Mouse (Mus musculus) hindbrain, postnatal 0 days (tissue): Measurements from ENCODE around the gene Rrp15. TPM values are rescaled to one million over a fixed set of nuclear protein-coding genes. Genes with fewer than 3 reads are reported as not detected.
A peak's percentile ranks its signal among the peaks of the same experiment; 100 is the strongest.

Experiments
- ATAC-seq: fragments of 200-750 bp; cut with Nextera tagmentation; 2 replicates; pipeline ENCODE4 v1.8.0; 2017; ENCODE audit warnings: mild to moderate bottlenecking, moderate TSS enrichment, moderate library complexity
- DNase-seq: peaks from one replicate; pipeline ENCODE4 v3.0.0-alpha.2; 2015; ENCODE audit warnings: low spot score
- H3K27ac ChIP-seq: fragments of 300-500 bp; sonication (generic); 2 replicates; pipeline ENCODE4 v1.5.1; 2014; ENCODE audit warnings: mild to moderate bottlenecking
- H3K27me3 ChIP-seq: fragments of 300-500 bp; sonication (generic); 2 replicates; pipeline ENCODE4 v1.6.1; 2014; ENCODE audit warnings: low read length, mixed read lengths; ENCODE audit not compliant: insufficient read depth
- H3K36me3 ChIP-seq: fragments of 300-500 bp; sonication (generic); 2 replicates; pipeline ENCODE4 v1.6.1; 2014; ENCODE audit warnings: low read length, mixed read lengths; ENCODE audit not compliant: insufficient read depth
- H3K4me1 ChIP-seq: fragments of 300-500 bp; sonication (generic); 2 replicates; pipeline ENCODE4 v1.6.1; 2014; ENCODE audit warnings: antibody characterized with exemption, low read length, mixed read lengths; ENCODE audit not compliant: insufficient read depth
- H3K4me2 ChIP-seq: fragments of 300-500 bp; sonication (generic); 2 replicates; pipeline ENCODE4 v1.6.1; 2014; ENCODE audit warnings: low read depth, mild to moderate bottlenecking, low read length, moderate library complexity, mixed read lengths
- H3K4me3 ChIP-seq: fragments of 300-500 bp; sonication (generic); 2 replicates; pipeline ENCODE4 v1.5.1; 2014; ENCODE audit warnings: low read length
- H3K9ac ChIP-seq: fragments of 300-500 bp; sonication (generic); replicated peaks from 2 replicates; pipeline ENCODE4 v1.6.1; 2014; ENCODE audit warnings: mild to moderate bottlenecking, low read length, moderate library complexity, mixed read lengths
- H3K9me3 ChIP-seq: fragments of 300-500 bp; sonication (generic); 2 replicates; pipeline ENCODE4 v1.6.1; 2016; ENCODE audit warnings: low read length, mixed read lengths
- CTCF ChIP-seq: IDR thresholded peaks from 2 replicates; pipeline ENCODE4 v1.5.1; 2016; ENCODE audit warnings: antibody characterized with exemption, control low read depth, low read depth
- WGBS: fragments of 180-500 bp; shearing (Covaris S2); extraction: QIAGEN DNeasy Blood & Tissue Kit; methylation state at CpG from one replicate; pipeline ENCODE4 v1.1.7; 2014; 5-methylcytosine and 5-hydroxymethylcytosine counted together
- polyA plus RNA-seq: library from polyadenylated mRNA; unstranded; fragments of >200 nt; fragmentation: Nextera tagmentation; extraction: Ambion mirVana; gene quantifications from 2 replicates; pipeline ENCODE4 v1.2.1, GENCODE M21; 2015
- total RNA-seq: library from RNA; depleted of rRNA; stranded (reverse); fragments of >200 nt; gene quantifications from 2 replicates; pipeline ENCODE4 v1.2.3, GENCODE M21; 2014; rRNA removed

Gene Rrp15
- total RNA-seq (5.4 and 10.4 TPM in 2 replicates), polyA plus RNA-seq (22.8 and 27.4 TPM in 2 replicates)

DNA sequence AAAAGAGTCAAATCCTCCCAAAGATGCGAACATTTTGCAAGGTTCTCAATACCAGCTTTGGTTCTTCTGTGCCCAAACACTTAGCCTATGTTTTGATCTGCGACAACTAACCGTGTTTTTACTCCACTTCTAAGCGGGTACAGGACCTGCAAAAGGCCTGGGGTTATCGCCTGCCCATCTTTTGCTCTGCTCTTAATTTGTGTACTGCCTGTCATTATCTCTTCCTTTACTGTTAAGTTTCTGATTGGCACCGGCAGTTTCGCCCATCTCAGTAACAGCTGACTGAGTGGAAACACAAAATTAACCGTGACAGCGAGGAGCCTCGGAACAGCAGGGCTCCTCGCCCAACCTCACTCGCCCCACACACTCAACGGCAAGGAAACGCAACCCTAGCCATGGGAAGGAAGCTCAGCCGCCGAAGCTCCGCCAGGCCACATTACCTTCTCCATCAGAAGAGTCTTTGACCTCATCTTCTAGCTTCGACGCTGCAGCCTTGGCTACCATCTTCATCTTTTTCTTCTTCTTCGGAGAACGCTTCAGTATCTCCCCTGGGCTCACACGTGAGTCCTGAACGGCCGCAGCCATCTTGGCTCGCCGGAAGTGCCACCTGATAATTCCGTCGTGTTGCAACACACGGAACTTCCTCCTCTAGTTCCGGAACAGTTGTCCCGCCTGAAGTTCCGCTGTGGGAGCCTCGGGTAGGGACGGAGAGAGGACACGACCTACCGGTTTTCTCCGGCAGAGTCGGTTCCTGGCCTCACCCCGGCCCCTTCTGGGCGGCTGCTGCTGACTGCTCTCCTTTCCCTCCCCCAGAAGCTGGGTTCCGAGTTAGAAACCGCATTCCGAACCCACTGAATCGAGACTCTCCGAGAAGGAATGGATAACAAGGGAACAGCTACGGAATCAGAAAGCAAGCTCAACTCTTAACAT is at the start of gene Rrp15:
Gene Rrp15, minus strand, starts transcription at position 635 of the 930 bp plus-strand sequence.
- peak; percentile 95 for ATAC-seq
- H3K9me3 ChIP-seq: no peaks in the 10 kb centered on the region
- peak within 1 kb of the TSS; percentile 87 for H3K9ac ChIP-seq
- H3K4me3 ChIP-seq: peak within 1 kb of the TSS; percentile 69
- no peaks in the 10 kb centered on the region for H3K27me3 ChIP-seq
- H3K4me1 ChIP-seq: peaks cover 17% of the 10 kb centered on the region; the same call in 1 of the 2 replicates
- H3K4me2 ChIP-seq: peak within 1 kb of the TSS; percentile 91
- peak; percentile 93 for DNase-seq
- TF ChIP-seq CTCF: no peak
- WGBS: under 1% methylated on average over 46 of the region's 46 CpGs
- no peaks in the 10 kb centered on the region; the same call in 1 of the 2 replicates for H3K36me3 ChIP-seq
- peak within 1 kb of the TSS; percentile 89 for H3K27ac ChIP-seq

- H3K9me3 ChIP-seq: no peaks in the 10 kb centered on the region
- H3K27me3 ChIP-seq: no peaks in the 10 kb centered on the region
- WGBS: 57% methylated on average over 6 of the region's 6 CpGs
- no peak overlapping the region for H3K9ac ChIP-seq
- no peak for TF ChIP-seq CTCF
- H3K36me3 ChIP-seq: no peaks in the 10 kb centered on the region
- ATAC-seq (no peak), DNase-seq (no peak)
- no peak overlapping the region for H3K27ac ChIP-seq
- H3K4me1 ChIP-seq: no peaks in the 10 kb centered on the region
- no peak overlapping the region for H3K4me2 ChIP-seq
- H3K4me3 ChIP-seq: no peak overlapping the region
Measured at GRCm38 (mm10) chr1:186797991-186798390, 48.8 kb upstream of the Rrp15 start.

GRCm38 (mm10) chr1:186785359-186785758 is 36.2 kb upstream of the Rrp15 start:
- no peak for ATAC-seq
- H3K9ac ChIP-seq: no peak overlapping the region
- no peaks in the 10 kb centered on the region for H3K27me3 ChIP-seq
- H3K9me3 ChIP-seq: no peaks in the 10 kb centered on the region
- H3K4me2 ChIP-seq: no peak overlapping the region
- TF ChIP-seq CTCF: no peak
- no peak for DNase-seq
- H3K4me1 ChIP-seq: no peaks in the 10 kb centered on the region
- H3K36me3 ChIP-seq: no peaks in the 10 kb centered on the region
- WGBS: 87% methylated on average over 4 of the region's 4 CpGs
- no peak overlapping the region for H3K4me3 ChIP-seq
- H3K27ac ChIP-seq: no peak overlapping the region

DNA sequence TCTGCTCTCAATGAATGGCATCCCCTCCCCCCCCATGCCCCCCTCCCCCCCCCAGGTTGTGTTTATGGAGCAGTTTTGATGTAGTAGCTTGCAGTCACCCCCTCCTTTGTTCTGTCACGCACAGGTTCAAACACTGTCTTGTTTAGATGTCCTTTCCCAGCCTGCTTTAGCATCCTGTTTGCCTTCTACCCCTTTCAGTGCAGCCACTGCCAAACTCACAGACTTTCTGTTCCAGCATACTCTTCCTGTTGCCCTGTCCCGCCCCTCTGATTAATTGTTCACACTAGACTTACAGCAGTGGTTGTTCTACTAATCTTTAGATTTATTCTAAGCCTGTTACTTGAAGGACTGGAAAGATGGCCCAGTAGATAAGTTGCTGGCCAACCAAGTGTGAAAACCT is 31.7 kb upstream of the Rrp15 start:
- no peak for TF ChIP-seq CTCF
- DNase-seq (no peak), ATAC-seq (no peak)

DNA sequence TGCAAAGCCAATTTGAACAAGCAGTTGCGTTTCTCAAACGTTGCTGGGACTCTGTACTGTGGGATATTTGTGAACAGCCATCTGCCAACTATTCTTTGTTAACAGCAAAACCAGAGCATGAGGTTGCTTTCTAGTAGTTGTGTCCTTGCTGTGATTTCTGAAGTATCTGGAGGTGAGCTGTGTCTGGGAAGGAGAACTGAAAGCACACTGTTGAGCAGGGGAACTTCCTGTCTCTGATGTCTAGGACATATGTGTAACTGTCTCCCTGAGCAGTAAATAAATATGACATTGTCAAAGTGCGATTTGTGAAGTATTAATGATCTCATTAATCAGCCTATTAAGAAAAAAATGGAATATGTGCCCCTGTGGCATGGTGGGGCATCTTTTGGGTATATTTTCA is 24.0 kb upstream of the Rrp15 start:
- Histone ChIP-seq H3K4me2 (no peak overlapping the region), H3K9me3 (no peaks in the 10 kb centered on the region), H3K4me1 (no peaks in the 10 kb centered on the region), H3K4me3 (no peak overlapping the region), H3K27me3 (no peaks in the 10 kb centered on the region), H3K27ac (no peak overlapping the region), H3K9ac (no peak overlapping the region), H3K36me3 (no peaks in the 10 kb centered on the region)
- WGBS: 68% methylated on average over 3 of the region's 3 CpGs
- no peak for DNase-seq
- no peak for ATAC-seq
- TF ChIP-seq CTCF: no peak

More for the DNA sequence above, 31.7 kb upstream of the Rrp15 start:
- H3K4me3 ChIP-seq: no peak overlapping the region
- no peak overlapping the region for H3K4me2 ChIP-seq
- H3K27ac ChIP-seq: no peak overlapping the region
- H3K27me3 ChIP-seq: no peaks in the 10 kb centered on the region
- WGBS: 63% methylated on average over 2 of the region's 2 CpGs
- no peaks in the 10 kb centered on the region for H3K9me3 ChIP-seq
- H3K9ac ChIP-seq: no peak overlapping the region
- no peaks in the 10 kb centered on the region for H3K4me1 ChIP-seq
- H3K36me3 ChIP-seq: no peaks in the 10 kb centered on the region

DNA sequence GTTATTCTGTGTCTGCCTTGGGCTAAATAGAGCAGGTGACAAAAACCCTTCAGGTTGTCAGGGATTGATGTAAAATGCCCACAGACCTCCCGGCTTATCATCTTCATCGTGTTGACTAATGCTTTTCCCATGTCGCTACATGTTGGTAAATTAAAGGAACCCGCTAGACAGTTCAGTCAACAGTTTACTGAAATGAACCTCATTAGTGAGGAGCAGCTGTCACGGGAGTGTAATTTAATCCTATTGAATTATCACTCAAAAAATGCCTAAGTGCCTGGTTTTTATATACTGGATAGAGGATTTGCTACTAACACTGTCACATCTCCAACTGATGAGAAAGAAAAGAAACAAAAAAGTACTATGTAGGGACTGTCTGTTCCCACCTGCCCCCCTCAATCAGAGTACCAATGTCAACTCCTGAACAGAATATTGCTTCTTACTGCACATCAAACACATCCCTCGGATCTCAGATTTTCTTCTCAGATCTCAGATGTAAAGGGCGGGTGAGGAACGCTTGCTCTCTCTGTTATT is 23.5 kb upstream of the Rrp15 start:
- H3K9me3 ChIP-seq: no peaks in the 10 kb centered on the region
- ATAC-seq: no peak
- no peak overlapping the region for H3K4me2 ChIP-seq
- no peak for TF ChIP-seq CTCF
- 69% methylated on average over 8 of the region's 8 CpGs for WGBS
- H3K36me3 ChIP-seq: no peaks in the 10 kb centered on the region
- no peak for DNase-seq
- no peak overlapping the region for H3K9ac ChIP-seq
- no peak overlapping the region for H3K27ac ChIP-seq
- H3K27me3 ChIP-seq: no peaks in the 10 kb centered on the region
- H3K4me1 ChIP-seq: no peaks in the 10 kb centered on the region
- H3K4me3 ChIP-seq: no peak overlapping the region
